Mouse (Mus musculus): ENCODE measurements around the gene Tbc1d1. TPM values are rescaled to one million over a fixed set of nuclear protein-coding genes. Genes with fewer than 3 reads are reported as not detected.

The Tbc1d1 gene
- polyA plus RNA-seq, 1 experiment from 2014 or later, result 28.9 TPM

DNA sequence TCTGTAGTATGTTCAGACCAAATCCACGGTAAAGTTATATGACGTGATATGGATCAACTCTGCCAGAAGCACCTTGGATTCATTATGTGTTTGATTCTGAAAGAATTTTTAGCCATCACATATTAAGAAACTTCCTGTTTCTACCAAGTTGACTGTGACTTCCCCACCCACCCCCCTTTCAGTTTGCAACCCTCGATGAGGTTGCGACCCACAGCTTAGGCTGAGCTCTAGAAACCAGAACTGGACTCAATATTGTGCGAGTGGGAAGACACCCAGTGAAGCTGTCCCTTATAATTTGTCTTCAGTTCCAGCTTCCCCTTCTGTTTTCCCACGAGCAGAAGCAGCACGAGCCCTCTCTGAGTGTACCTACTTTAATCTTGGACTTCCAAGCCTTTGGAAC lies 55.2 kb downstream of the Tbc1d1 start:
- no peaks in the 10 kb centered on the region for H3K4me1 ChIP-seq
- no peak overlapping the region for H3K4me3 ChIP-seq (replicated peaks)
- WGBS, result 70% methylated on average over 7 of the region's 7 CpGs
- H3K4me2 ChIP-seq, result no peak overlapping the region
- H3K9ac ChIP-seq, result no peak overlapping the region
- H3K27ac ChIP-seq, result no peak overlapping the region
- no peaks in the 10 kb centered on the region for H3K9me3 ChIP-seq
- H3K27me3 ChIP-seq (replicated peaks), result no peaks in the 10 kb centered on the region
- no peaks in the 10 kb centered on the region for H3K36me3 ChIP-seq
- ATAC-seq (ENCODE audit: insufficient read depth, low FRiP score, low read depth), result no peak

DNA sequence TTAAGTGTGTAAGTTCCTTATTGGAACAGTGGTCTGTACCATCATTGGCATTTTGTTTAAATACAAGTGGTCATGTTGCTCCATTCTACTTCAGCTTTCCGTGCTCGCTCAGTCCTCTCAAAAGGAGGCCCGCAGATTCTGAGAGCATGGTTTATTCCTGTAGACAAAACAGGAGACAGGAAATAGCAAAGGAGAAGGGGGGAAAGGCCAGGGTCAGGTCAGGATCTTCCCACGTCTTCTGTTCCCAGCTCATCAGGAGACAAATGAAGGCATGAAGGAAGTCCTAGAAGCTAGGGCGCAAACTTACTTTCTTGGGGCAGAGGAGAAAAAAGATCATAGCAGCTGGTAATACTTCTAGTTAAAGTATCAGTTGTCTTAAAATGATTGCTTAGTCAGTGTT lies 56.1 kb downstream of the Tbc1d1 start:
- WGBS, result 49% methylated on average over 5 of the region's 5 CpGs
- Histone ChIP-seq H3K27ac (no peak overlapping the region; the same call in 1 of the 2 replicates), H3K36me3 (no peaks in the 10 kb centered on the region), H3K9me3 (no peaks in the 10 kb centered on the region), H3K27me3 (replicated peaks) (no peaks in the 10 kb centered on the region), H3K4me1 (no peaks in the 10 kb centered on the region), H3K9ac (no peak overlapping the region), H3K4me2 (no peak overlapping the region), H3K4me3 (replicated peaks) (no peak overlapping the region)
- no peak for ATAC-seq (ENCODE audit: insufficient read depth, low FRiP score, low read depth)

DNA sequence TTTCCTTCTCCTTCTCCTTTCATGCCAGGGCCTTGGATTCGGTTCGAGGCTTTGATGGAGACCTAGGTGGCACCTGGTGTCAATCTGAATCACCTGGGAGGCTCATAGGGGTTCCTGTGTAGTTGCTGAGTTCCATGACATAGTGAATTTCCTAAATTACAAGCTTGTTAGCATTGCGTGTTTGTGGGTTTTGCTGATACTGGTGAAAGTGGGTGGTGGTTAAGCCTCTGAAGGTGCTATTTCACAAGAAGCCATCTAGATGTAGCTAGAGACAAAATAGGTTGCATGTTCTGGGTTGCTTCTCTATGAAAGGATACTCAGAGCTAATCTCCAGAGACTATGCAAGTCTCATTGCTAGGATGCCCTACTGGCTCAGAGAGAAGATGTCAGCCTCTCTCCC lies 56.5 kb downstream of the Tbc1d1 start:
- Histone ChIP-seq H3K4me1 (no peaks in the 10 kb centered on the region), H3K4me3 (replicated peaks) (no peak overlapping the region), H3K36me3 (no peaks in the 10 kb centered on the region), H3K27ac (no peak overlapping the region; the same call in 1 of the 2 replicates), H3K27me3 (replicated peaks) (no peaks in the 10 kb centered on the region), H3K9me3 (no peaks in the 10 kb centered on the region), H3K9ac (no peak overlapping the region), H3K4me2 (no peak overlapping the region)
- no peak for ATAC-seq (ENCODE audit: insufficient read depth, low FRiP score, low read depth)
- WGBS, result 52% methylated on average over 3 of the region's 3 CpGs

DNA sequence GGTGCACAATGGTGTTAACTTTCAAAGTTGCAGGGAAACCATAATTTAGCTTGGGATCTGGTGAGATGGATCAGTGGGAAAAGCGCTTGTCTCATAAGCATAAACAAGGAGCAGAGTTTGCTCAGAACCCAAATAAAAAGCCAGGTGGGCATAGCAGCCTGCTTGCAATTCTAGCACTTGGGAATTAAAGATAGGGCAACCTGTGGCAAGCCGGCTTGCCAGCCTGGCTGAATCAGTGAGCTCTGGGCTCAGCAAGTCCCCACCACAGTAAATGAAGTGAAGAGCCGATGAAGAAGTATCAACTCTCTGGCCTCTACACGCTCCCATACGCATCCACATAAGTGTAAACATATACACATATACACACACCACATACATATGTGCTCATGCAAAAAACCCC lies 59.7 kb downstream of the Tbc1d1 start:
- Histone ChIP-seq H3K4me3 (replicated peaks) (no peak overlapping the region), H3K27me3 (replicated peaks) (no peaks in the 10 kb centered on the region), H3K36me3 (no peaks in the 10 kb centered on the region), H3K27ac (no peak overlapping the region), H3K4me2 (no peak overlapping the region), H3K9ac (no peak overlapping the region), H3K9me3 (no peaks in the 10 kb centered on the region), H3K4me1 (peaks cover 7% of the 10 kb centered on the region; the same call in 1 of the 2 replicates)
- 91% methylated on average over 5 of the region's 5 CpGs for WGBS
- no peak for ATAC-seq (ENCODE audit: insufficient read depth, low FRiP score, low read depth)

DNA sequence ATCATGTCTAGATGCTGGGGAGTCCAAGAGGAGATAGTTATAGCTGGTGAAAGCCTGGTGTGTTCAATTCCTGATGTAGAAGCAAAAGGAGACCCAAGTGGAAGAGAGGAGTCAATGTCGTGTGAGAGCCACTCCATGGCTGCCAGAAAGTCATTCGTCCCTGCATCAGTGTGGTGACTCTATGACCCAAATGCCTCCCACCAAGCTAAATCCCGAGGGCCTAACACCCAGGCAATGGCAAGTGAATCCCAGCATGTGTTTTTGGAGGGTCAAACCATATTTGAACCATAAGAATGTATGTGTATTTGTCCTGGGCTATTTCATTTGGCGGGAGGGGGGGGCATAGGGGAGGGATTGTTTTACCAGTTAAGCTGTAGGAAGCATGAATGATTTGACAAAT lies 60.2 kb downstream of the Tbc1d1 start:
- no peaks in the 10 kb centered on the region for H3K9me3 ChIP-seq
- no peak overlapping the region for H3K9ac ChIP-seq
- H3K4me2 ChIP-seq, result no peak overlapping the region
- WGBS, result 80% methylated on average over 4 of the region's 4 CpGs
- H3K27me3 ChIP-seq (replicated peaks), result no peaks in the 10 kb centered on the region
- H3K4me3 ChIP-seq (replicated peaks), result no peak overlapping the region
- ATAC-seq (ENCODE audit: insufficient read depth, low FRiP score, low read depth), result no peak
- no peaks in the 10 kb centered on the region for H3K36me3 ChIP-seq
- peaks cover 7% of the 10 kb centered on the region; the same call in 1 of the 2 replicates for H3K4me1 ChIP-seq
- no peak overlapping the region for H3K27ac ChIP-seq

DNA sequence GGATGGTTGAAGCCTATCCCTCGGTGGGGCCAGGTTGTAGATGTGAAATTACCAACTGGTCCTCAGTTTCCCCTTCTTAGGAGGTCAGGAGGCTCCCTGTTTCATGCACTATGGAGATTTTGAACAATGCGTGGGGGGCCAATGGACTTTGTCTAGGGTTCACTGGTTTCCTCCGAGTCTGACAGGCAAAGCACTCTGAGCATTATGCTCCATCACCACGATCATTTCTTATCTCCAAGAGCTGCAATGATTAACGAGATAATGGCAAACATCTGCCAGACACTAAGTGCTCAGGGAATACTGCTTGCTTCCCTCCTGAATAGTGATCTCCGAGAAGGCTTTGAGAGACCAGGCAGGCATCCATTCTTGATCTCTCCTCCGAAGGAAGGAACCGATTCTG lies 61.2 kb downstream of the Tbc1d1 start:
- 46% methylated on average over 8 of the region's 8 CpGs for WGBS
- H3K36me3 ChIP-seq, result no peaks in the 10 kb centered on the region
- peaks cover 7% of the 10 kb centered on the region; the same call in 1 of the 2 replicates for H3K4me1 ChIP-seq
- H3K4me2 ChIP-seq, result no peak overlapping the region
- no peak overlapping the region for H3K4me3 ChIP-seq (replicated peaks)
- no peaks in the 10 kb centered on the region for H3K27me3 ChIP-seq (replicated peaks)
- no peak overlapping the region for H3K9ac ChIP-seq
- ATAC-seq (ENCODE audit: insufficient read depth, low FRiP score, low read depth), result no peak
- H3K9me3 ChIP-seq, result no peaks in the 10 kb centered on the region
- no peak overlapping the region for H3K27ac ChIP-seq

DNA sequence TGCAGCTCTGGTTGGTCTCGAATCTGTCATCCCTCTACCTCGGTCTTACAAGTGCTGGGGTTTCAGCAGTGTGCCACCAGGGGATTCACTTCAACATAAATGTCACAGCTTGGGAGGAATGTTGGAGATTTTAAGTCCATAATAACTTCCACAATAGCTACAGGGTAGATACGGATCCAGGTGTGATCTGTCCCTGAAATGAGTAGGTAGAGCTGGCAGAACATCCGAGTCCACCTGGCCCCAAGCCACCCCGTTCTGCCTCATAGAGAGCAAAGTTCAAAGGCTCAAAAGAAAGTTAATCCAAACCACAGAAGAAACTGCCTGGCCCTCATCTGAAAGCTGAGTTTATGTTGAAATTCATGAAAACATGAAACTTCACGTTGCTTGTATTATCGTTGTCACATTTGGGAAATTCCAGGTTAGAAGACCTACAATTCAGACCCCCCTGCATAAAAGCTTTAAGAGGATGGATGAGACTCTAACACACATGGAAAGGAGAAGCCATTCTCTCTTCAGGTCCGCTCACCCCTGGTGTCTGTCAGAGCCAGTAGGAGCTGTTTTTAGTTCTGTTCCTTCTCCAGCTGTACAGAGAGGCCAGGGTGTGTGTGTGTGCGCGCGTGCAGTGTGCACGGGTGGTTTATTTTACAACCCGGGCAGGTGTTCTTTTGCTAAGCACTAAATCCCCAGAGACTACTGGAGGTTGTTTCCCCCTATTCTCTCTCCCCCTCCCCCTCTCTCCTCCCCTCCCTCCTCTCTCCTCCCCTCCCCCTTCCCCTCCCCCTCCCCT lies 61.9 kb downstream of the Tbc1d1 start:
- Histone ChIP-seq H3K27ac (no peak overlapping the region), H3K4me1 (peaks cover 7% of the 10 kb centered on the region; the same call in 1 of the 2 replicates), H3K27me3 (replicated peaks) (no peaks in the 10 kb centered on the region), H3K9me3 (no peaks in the 10 kb centered on the region), H3K4me3 (replicated peaks) (no peak overlapping the region), H3K9ac (no peak overlapping the region), H3K4me2 (no peak overlapping the region), H3K36me3 (no peaks in the 10 kb centered on the region)
- no peak; the same call in 1 of the 2 replicates for ATAC-seq (ENCODE audit: insufficient read depth, low FRiP score, low read depth)
- 50% methylated on average over 13 of the region's 13 CpGs for WGBS

DNA sequence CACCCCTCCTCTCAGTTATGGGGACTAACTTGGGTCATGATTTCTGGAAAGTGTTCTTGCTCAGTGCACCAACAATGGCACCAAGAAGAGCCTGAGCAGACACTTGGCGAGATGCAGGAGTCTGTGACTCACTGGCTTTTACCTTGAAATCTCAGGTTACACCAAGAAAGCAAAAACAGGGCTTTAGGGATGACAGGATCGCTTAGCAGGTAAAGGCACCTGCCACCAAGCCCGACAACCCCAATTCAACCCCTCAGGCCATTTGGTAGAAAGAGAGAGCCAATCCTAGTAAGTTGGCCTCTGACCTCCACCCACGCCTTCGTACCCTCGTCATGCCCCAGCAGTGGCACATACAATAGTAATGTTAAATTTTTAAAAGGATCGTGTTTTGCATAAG lies 62.5 kb downstream of the Tbc1d1 start:
- WGBS, result 75% methylated on average over 7 of the region's 7 CpGs
- H3K4me3 ChIP-seq (replicated peaks), result no peak overlapping the region
- no peaks in the 10 kb centered on the region for H3K9me3 ChIP-seq
- H3K4me1 ChIP-seq, result peaks cover 7% of the 10 kb centered on the region; the same call in 1 of the 2 replicates
- no peaks in the 10 kb centered on the region for H3K36me3 ChIP-seq
- H3K4me2 ChIP-seq, result no peak overlapping the region
- no peaks in the 10 kb centered on the region for H3K27me3 ChIP-seq (replicated peaks)
- no peak overlapping the region for H3K9ac ChIP-seq
- no peak for ATAC-seq (ENCODE audit: insufficient read depth, low FRiP score, low read depth)
- H3K27ac ChIP-seq, result no peak overlapping the region

DNA sequence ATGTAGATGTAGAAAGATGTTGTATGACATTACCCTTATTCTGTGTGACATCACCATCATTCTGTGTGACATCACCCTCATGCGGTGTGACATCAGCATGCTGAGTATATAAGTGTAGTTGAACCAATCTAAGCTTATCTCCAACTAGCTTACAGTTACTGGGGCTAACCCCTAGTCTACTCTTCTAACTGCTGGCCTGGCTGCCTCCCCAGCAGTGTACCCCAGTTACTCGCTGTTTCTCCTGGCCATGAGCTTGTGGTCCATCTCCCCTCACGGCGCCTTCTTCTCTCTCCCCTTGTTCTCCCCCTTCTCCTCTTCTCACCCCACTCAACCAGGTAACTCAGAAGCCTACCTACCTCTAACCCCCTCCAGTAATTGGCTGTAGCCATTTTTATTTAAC lies 64.7 kb downstream of the Tbc1d1 start:
- Histone ChIP-seq H3K27me3 (replicated peaks) (no peaks in the 10 kb centered on the region), H3K4me1 (peaks cover 7% of the 10 kb centered on the region; the same call in 1 of the 2 replicates), H3K4me2 (no peak overlapping the region), H3K36me3 (no peaks in the 10 kb centered on the region), H3K9ac (no peak overlapping the region), H3K9me3 (no peaks in the 10 kb centered on the region), H3K27ac (no peak overlapping the region), H3K4me3 (replicated peaks) (no peak overlapping the region)
- no peak for ATAC-seq (ENCODE audit: insufficient read depth, low FRiP score, low read depth)
- WGBS, result 94% methylated on average over 4 of the region's 4 CpGs

DNA sequence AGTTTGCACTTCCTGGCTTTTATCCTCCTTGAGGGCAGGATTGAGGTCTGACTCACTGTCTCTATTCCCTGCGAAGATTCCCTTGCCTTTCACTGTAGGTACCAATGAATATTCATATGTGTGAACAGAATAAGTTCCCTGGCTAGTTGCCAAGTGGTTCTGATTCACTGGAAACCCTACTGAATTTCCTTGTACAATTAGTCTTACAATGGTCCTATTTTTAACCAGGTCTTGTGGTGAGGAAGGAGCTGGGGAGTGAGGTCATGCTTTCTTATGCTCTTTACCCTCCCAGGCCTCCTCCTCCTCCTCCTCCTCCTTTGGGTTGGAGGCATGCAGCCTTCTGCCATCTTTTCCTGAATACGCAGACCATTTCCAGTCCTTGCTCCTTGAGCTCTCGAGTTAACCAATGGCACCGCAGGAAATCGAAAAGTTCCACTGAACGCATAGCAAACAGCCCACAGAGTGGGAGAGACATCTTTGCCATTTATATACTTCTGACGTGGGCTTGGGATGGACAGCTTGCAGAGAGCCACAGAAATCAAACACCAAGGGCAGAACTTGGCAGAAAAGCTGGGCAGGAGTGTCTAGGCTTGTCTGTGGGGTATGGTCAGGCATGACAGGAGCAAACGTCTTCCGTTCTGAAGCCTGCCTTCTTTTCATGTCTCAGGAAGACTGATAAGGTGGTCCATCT lies 68.8 kb downstream of the Tbc1d1 start:
- H3K4me3 ChIP-seq (replicated peaks), result no peak overlapping the region
- H3K27me3 ChIP-seq (replicated peaks), result no peaks in the 10 kb centered on the region
- 74% methylated on average over 9 of the region's 9 CpGs for WGBS
- no peaks in the 10 kb centered on the region for H3K9me3 ChIP-seq
- 0 out of 2 replicates have a peak, but pooled peaks cover 3% of the 10 kb centered on the region for H3K4me1 ChIP-seq
- H3K4me2 ChIP-seq, result no peak overlapping the region
- peak overlapping the region; percentile 8; the same call in 1 of the 2 replicates for H3K27ac ChIP-seq
- H3K9ac ChIP-seq, result no peak overlapping the region
- ATAC-seq (ENCODE audit: insufficient read depth, low FRiP score, low read depth), result peak; percentile 51
- no peaks in the 10 kb centered on the region for H3K36me3 ChIP-seq

DNA sequence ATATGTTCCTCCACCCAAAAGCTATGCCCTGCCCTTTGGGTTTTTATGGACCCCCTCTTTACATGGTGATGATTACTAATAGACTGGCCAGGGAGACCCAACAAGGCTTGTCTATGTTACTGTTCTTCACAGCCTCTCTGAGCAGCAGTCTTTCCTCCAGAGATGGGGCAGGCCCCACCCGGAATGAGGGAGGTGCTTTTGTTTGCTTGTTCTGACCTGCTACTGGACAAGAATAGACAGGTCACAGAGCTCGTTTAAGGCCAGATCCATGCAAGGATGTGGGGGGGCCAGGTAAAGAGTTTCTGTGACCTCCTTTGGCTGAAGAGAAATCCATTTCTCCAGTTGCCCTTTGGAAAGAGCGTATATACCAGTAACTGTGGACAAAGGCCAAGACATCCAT lies 72.1 kb downstream of the Tbc1d1 start:
- H3K4me2 ChIP-seq, result no peak overlapping the region
- H3K9ac ChIP-seq, result no peak overlapping the region
- no peak overlapping the region for H3K27ac ChIP-seq
- no peaks in the 10 kb centered on the region for H3K9me3 ChIP-seq
- ATAC-seq (ENCODE audit: insufficient read depth, low FRiP score, low read depth), result no peak
- H3K4me3 ChIP-seq (replicated peaks), result no peak overlapping the region
- H3K27me3 ChIP-seq (replicated peaks), result no peaks in the 10 kb centered on the region
- 53% methylated on average over 3 of the region's 3 CpGs for WGBS
- H3K36me3 ChIP-seq, result no peaks in the 10 kb centered on the region
- H3K4me1 ChIP-seq, result 0 out of 2 replicates have a peak, but pooled peaks cover 7% of the 10 kb centered on the region

DNA sequence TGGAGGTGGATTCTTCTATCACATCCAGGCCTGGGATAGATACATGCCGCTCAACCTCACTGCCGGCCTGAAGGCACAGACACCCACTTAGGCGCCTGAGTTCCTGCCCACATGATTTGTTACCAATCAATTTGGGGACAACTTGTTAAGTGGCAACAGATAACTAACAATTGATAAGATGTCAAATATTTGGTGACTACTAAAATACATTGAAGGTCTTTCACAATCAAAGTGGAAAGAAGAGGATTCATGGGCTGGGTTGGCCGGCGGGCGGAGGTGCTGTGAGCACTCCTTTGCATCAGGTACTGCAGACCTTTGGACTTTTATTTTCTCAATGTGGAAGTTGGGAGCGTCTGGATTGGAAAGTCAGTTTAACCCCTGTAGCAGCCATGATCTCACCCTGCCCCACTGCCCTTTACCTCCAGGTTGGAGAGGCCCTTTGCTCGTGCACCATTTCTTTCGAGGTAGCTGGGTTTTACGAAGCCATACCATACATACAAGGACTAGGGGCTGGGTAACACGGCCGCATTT lies 73.3 kb downstream of the Tbc1d1 start:
- Histone ChIP-seq H3K4me2 (peak overlapping the region; percentile 78), H3K4me3 (replicated peaks) (peak overlapping the region; percentile 61), H3K27ac (peak overlapping the region; percentile 82), H3K9ac (0 out of 2 replicates have a peak overlapping the region, but pooled peaks have one; percentile 12), H3K9me3 (no peaks in the 10 kb centered on the region), H3K36me3 (no peaks in the 10 kb centered on the region), H3K4me1 (0 out of 2 replicates have a peak, but pooled peaks cover 12% of the 10 kb centered on the region), H3K27me3 (replicated peaks) (no peaks in the 10 kb centered on the region)
- 40% methylated on average over 12 of the region's 12 CpGs for WGBS
- ATAC-seq (ENCODE audit: insufficient read depth, low FRiP score, low read depth), result 0 out of 2 replicates have a peak, but pooled peaks have one; percentile 2

All from stomach, embryonic 15.5 days (tissue).